Mouse (Mus musculus) liver, adult 2 months (tissue): ENCODE measurements around the gene Xylt1. TPM values are rescaled to one million over a fixed set of nuclear protein-coding genes. Genes with fewer than 3 reads are reported as not detected.
A peak's percentile ranks its signal among the peaks of the same experiment; 100 is the strongest.

ENCODE experiments used
- DNase-seq: peaks from one replicate; pipeline ENCODE4 v3.0.0-alpha.2; 2011; ENCODE audit warnings: low read depth, low spot score; ENCODE audit errors: extremely low read depth
- H3K27ac ChIP-seq: fragments of 200-500 bp; replicated peaks from 2 replicates; pipeline ENCODE4 v1.5.1; 2012; ENCODE audit warnings: low read depth, mild to moderate bottlenecking, control low read depth, inconsistent platforms, low read length; ENCODE audit not compliant: insufficient read depth
- H3K27me3 ChIP-seq: fragments of 200-500 bp; 2 replicates; pipeline ENCODE4 v1.6.1; 2012; ENCODE audit warnings: mild to moderate bottlenecking, moderate library complexity, low read length, inconsistent platforms; ENCODE audit not compliant: control insufficient read depth, insufficient read depth
- H3K36me3 ChIP-seq: fragments of 200-500 bp; 2 replicates; pipeline ENCODE4 v1.6.1; 2012; ENCODE audit warnings: low read length, inconsistent platforms; ENCODE audit not compliant: control insufficient read depth, insufficient read depth
- H3K4me1 ChIP-seq: fragments of 200-500 bp; 2 replicates; pipeline ENCODE4 v1.6.1; 2011; ENCODE audit warnings: low read length; ENCODE audit not compliant: control insufficient read depth, insufficient read depth
- H3K4me3 ChIP-seq: fragments of 200-500 bp; 2 replicates; pipeline ENCODE4 v1.5.1; 2011; ENCODE audit warnings: low read depth, mild to moderate bottlenecking, control low read depth, low read length, moderate library complexity; ENCODE audit not compliant: insufficient read depth
- H3K79me2 ChIP-seq: fragments of 200-500 bp; 2 replicates; pipeline ENCODE4 v1.6.1; 2012; ENCODE audit warnings: inconsistent platforms, mild to moderate bottlenecking, low read length, moderate library complexity; ENCODE audit not compliant: control insufficient read depth, insufficient read depth
- H3K9ac ChIP-seq: fragments of 200-500 bp; 2 replicates; pipeline ENCODE4 v1.6.1; 2012; ENCODE audit warnings: low read depth, mild to moderate bottlenecking, control low read depth, inconsistent platforms, low read length
- CTCF ChIP-seq: fragments of 200-500 bp; IDR thresholded peaks from 2 replicates; pipeline ENCODE4 v1.5.1; 2011; ENCODE audit warnings: low read depth, low read length, control low read depth
- POLR2A ChIP-seq: fragments of 200-500 bp; IDR thresholded peaks from 2 replicates; pipeline ENCODE4 v1.6.1; 2011; ENCODE audit warnings: low read length, control low read depth; ENCODE audit not compliant: insufficient read depth; ENCODE audit errors: extremely low read depth
- WGBS: fragments of 180-500 bp; shearing (Covaris S2); methylation state at CpG from one replicate; pipeline ENCODE4 v1.1.7; 2018; 5-methylcytosine and 5-hydroxymethylcytosine counted together
- polyA plus RNA-seq: library from polyadenylated mRNA; depleted of rRNA; stranded (reverse); fragments of >200 nt; gene quantifications from 2 replicates; pipeline ENCODE4 v1.2.3, GENCODE M21; 2012
- total RNA-seq: library from RNA; depleted of rRNA; stranded (reverse); fragments of >200 nt; gene quantifications from 2 replicates; pipeline ENCODE4 v1.2.3, GENCODE M21; 2014

Gene Xylt1
- total and polyA plus RNA-seq, 2 experiments: 0.09 to 0.18 TPM

DNA sequence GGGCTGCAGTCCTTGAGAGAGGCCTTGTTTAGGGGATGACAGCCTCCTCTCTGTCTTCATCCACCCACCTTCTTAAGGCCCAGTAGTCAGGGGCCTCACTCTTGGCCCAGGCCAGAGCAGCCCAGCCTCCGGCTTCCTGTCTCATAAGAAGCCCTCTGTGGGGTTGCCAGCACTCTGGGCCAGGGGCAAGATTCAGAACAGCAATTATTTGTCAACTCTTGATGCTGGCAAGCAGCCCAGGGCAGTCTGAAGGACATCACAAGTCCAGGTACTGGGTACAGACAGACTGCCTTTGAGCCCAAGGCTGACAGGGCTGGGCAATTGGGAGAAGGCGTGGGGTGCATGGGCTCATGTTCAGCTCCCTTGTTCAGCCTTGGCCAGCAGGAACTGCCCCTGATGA is 129.3 kb downstream of the Xylt1 start:
- TF ChIP-seq POLR2A: no peak
- TF ChIP-seq CTCF: no peak
- no peaks in the 10 kb centered on the region for H3K4me1 ChIP-seq
- no peaks in the 10 kb centered on the region for H3K79me2 ChIP-seq
- H3K4me3 ChIP-seq: no peak overlapping the region
- WGBS: 93% methylated on average over 2 of the region's 2 CpGs
- DNase-seq: no peak
- no peak overlapping the region for H3K27ac ChIP-seq
- no peaks in the 10 kb centered on the region for H3K36me3 ChIP-seq
- H3K9ac ChIP-seq: no peak overlapping the region
- H3K27me3 ChIP-seq: no peaks in the 10 kb centered on the region

DNA sequence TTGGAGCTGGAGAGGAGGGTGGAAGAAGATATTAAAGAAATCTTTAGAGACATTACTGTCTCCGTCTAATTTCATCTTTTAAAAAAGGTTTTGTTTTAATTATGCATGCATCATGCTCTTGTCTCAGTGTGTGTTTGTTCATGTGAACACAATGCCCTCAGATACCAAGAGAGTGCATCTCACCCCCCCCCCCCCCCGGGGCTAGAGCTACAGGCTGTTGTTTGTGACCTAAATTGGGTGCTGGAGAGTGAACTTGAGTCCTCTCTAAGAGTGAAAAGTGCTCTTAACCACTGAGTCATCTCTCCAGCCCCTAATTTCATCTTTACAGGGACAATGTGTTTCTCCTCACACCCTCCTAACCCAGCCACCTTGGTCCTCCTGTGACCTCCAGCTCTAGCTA is 131.5 kb downstream of the Xylt1 start:
- DNase-seq: no peak
- no peaks in the 10 kb centered on the region for H3K79me2 ChIP-seq
- H3K9ac ChIP-seq: no peak overlapping the region
- TF ChIP-seq POLR2A: no peak
- no peak for TF ChIP-seq CTCF
- H3K4me3 ChIP-seq: no peak overlapping the region
- no peaks in the 10 kb centered on the region for H3K27me3 ChIP-seq
- no peak overlapping the region for H3K27ac ChIP-seq
- no peaks in the 10 kb centered on the region for H3K36me3 ChIP-seq
- H3K4me1 ChIP-seq: no peaks in the 10 kb centered on the region
- 63% methylated on average over 2 of the region's 2 CpGs for WGBS

DNA sequence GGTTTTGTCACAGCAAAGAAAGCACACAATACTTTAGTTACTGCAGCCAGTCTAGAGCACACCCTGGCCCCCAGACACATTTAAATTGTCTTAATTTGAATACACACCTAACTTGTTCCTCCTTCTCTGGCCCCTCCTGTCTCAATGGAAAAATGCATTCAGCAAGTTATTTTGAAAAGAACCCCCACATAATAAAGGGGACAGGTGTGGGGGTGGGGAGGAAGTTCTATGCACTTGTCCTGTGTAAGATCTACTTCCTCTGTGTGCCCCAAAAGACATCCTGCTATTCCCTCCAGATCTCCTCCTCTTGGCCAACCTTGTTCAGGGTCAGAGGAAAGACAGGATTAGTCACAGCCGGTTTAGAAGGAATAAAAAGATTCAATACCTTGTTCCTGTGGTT is 135.0 kb downstream of the Xylt1 start:
- Histone ChIP-seq H3K36me3 (no peaks in the 10 kb centered on the region), H3K27ac (no peak overlapping the region), H3K27me3 (no peaks in the 10 kb centered on the region), H3K9ac (no peak overlapping the region), H3K79me2 (no peaks in the 10 kb centered on the region), H3K4me3 (no peak overlapping the region), H3K4me1 (no peaks in the 10 kb centered on the region)
- 65% methylated on average over 1 of the region's 1 CpGs for WGBS
- no peak for TF ChIP-seq POLR2A
- no peak for TF ChIP-seq CTCF
- no peak for DNase-seq

DNA sequence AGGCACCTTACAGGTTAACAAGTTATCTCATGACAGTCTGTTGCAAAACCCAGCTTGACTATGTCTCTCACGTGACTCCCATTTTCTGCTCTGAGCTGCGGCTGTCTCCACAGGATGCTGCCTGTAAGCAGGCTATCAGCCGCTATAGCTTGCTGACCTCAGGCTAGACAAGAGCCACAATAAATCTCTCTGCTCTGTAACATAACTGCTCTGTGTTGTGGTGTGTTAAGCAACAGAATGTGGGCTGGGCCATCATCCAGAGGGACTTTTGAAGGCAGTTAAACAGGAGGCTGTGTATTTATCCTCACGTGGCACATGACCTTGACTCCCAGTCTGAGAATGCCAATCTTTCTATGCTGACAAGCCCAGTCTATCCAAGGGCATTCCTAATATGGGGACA is 136.1 kb downstream of the Xylt1 start:
- Histone ChIP-seq H3K27me3 (no peaks in the 10 kb centered on the region), H3K79me2 (no peaks in the 10 kb centered on the region), H3K9ac (no peak overlapping the region), H3K27ac (no peak overlapping the region), H3K4me3 (no peak overlapping the region), H3K36me3 (no peaks in the 10 kb centered on the region), H3K4me1 (no peaks in the 10 kb centered on the region)
- peak; percentile 30 for DNase-seq
- no peak for TF ChIP-seq POLR2A
- TF ChIP-seq CTCF: no peak
- 29% methylated on average over 4 of the region's 4 CpGs for WGBS

DNA sequence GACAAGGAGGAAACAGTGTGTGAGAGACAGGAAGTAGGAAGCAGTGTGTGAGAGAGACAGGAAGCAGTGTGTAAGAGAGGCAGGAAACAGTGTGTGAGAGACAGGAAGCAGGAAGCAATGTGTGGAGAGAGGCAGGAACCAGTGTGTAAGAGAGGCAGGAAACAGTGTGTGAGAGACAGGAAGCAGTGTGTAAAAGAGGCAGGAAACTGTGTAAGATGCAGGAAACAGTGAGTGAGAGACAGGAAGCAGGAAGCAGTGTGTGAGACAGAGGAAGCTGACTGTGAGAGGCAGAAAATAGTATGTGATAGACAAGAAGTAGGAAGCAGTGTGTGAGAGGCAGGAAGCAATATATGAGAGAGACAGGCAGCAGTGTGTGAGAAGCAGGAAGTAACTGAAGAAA is 140.6 kb downstream of the Xylt1 start:
- no peak overlapping the region for H3K4me3 ChIP-seq
- no peak overlapping the region for H3K9ac ChIP-seq
- no peaks in the 10 kb centered on the region for H3K4me1 ChIP-seq
- no peaks in the 10 kb centered on the region for H3K27me3 ChIP-seq
- no peak for TF ChIP-seq POLR2A
- no peak for TF ChIP-seq CTCF
- H3K27ac ChIP-seq: no peak overlapping the region
- DNase-seq: no peak
- H3K36me3 ChIP-seq: no peaks in the 10 kb centered on the region
- H3K79me2 ChIP-seq: no peaks in the 10 kb centered on the region

DNA sequence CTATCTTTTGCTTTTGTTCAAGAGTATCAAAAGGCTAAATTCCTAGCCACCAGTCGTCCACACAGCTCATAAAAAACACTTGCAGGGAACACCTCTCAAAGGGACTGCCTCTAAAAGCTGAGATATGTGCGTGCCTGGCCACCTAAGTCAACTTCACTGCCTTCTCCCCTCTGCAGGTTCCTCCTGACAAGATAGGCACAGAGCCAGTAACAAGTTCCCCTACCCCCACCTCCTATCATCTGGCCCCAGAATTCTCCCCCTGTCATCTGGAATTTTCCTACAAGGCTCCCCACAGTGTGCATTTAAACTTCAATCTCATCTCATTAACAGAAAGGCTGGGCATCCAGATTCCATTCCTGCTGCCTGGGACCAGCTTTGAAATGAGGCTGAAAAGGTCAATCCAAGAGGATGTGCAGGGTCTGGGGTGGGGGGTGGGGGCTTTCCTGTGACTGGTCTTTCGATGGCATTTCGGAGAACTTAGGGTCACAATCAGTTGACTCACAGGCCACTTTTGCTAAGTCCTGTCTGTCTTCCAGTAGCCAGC is 141.4 kb downstream of the Xylt1 start:
- H3K4me3 ChIP-seq: no peak overlapping the region
- 61% methylated on average over 4 of the region's 4 CpGs for WGBS
- no peaks in the 10 kb centered on the region for H3K4me1 ChIP-seq
- no peaks in the 10 kb centered on the region for H3K27me3 ChIP-seq
- DNase-seq: no peak
- TF ChIP-seq CTCF: no peak
- TF ChIP-seq POLR2A: no peak
- no peak overlapping the region for H3K27ac ChIP-seq
- H3K36me3 ChIP-seq: no peaks in the 10 kb centered on the region
- no peaks in the 10 kb centered on the region for H3K79me2 ChIP-seq
- no peak overlapping the region for H3K9ac ChIP-seq
